Mouse (Mus musculus): ENCODE measurements around the gene Cep44. TPM values are rescaled to one million over a fixed set of nuclear protein-coding genes. Genes with fewer than 3 reads are reported as not detected.

Gene Cep44
- polyA plus RNA-seq (2012; rRNA removed; ENCODE audit: low replicate concordance) = 4.3 and 7.6 TPM in 2 replicates

GRCm38 (mm10) chr8:56550558-56551360 is at the start of gene Cep44, which contains the start of gene Fbxo8:
Gene Cep44, minus strand, starts transcription at chr8:56551047.
Gene Fbxo8, plus strand, starts transcription at chr8:56551090.

Other genes starting within 250 kb of the Cep44 start
- gene Fbxo8, start within 50 bp of the Cep44 start, polyA plus RNA-seq (2012; rRNA removed; ENCODE audit: low replicate concordance) = 22.0 and 49.7 TPM in 2 replicates

Measured in mammary gland, adult 2 months (tissue).